Mouse (Mus musculus) right cerebral cortex, adult 2 months (tissue): ENCODE measurements around the gene Grm7.

Experiments
- DNase-seq, 2 experiments: peaks; one replicate each; pipeline ENCODE4 v3.0.0; 2021 to 2022; ENCODE audit warnings: low spot score in 2 of 2

Grm7 gene

DNA sequence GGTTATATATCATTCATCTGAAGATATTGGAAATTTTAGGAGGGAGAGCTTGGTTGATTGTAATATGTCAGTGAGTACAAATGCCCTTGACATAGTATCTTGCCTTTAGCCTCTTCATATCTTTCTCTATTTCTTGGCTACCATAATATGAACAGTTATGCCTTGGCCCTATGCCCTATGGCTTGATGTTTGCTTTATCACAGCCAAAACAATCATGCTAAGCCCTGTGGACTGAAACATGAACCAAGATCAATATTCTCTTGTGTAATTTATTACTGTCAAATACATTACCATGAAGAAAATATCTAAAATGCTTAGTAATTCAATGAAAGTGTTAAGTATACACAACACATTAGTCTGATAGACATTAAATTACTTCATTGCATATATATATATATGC lies 222.9 kb downstream of the Grm7 start:
- no peak for DNase-seq

DNA sequence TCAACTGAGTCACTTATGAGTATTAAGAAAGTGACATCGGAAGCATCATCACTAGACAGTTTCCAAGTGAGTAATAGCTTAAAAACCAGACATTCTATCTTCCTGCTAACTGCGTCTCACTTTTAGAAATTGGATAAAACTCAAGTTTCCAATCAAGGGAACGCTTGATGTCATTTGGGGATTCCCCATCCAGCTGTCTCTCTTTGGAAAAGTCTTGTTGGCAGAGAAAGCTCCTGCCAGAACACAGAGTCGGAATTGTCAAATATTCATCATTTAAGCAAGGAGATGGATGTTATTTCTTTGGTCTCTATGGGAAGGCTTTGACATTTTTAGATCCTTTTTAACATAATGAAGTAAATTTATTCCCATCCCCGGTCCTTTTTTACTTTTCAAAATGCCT lies 336.6 kb downstream of the Grm7 start:
- no peak for DNase-seq

DNA sequence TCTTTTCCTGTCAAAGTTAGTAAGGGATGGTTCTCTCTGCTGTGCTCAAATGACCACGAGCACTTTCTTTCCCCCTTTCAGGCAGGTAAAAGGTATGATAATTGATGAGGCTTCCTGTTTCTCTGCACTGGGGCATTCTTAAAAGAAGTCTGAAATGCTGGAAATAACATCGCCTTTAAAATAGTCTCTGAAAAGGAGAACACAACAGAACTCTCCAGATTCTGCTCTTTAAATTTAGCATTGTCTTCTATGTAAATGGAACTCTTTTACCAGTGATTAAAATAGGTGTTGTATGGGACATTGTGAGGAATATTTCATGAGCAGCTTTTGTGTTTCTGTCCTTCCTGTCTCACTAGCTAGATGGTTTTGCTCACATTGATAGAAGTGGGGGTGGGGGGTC lies 393.7 kb downstream of the Grm7 start:
- DNase-seq = no peak

DNA sequence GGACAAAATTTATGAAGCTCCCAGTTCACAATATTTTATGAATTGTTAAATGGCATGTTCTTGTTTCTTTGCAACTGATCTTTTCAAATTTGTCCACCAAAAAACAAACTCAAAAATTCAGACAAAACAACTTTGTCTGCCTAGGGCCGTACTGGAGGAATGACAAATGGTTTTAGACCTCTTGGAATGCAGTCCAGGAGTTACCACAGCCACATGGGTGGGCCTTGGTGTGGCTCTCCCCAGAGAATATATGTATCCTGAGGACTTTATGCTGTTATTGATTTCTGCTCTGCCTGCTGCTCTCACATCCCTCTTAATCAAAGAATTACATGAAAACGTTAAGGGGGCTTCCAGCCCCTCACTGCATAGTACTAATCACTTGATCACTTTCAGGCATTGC lies 400.5 kb downstream of the Grm7 start:
- no peak for DNase-seq

DNA sequence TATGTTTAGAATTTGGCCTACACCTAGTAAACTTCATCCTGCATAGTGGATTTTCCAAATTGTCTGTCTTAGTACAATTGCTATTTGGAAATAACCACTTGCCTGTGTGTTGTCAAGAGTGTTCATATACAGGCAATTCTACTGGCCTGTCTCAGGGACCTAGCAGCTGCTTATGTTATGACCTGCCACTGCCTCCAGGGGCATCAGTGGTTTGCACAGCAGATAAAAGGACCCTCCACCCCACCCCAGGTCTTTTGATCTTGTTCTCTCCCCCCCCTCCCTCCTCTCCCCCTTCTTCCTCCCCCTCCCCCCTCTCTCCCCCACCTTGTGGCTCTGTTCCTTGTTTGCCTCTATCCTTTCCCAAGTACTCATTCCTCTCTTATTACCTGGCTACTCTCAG lies 403.9 kb downstream of the Grm7 start:
- no peak for DNase-seq

DNA sequence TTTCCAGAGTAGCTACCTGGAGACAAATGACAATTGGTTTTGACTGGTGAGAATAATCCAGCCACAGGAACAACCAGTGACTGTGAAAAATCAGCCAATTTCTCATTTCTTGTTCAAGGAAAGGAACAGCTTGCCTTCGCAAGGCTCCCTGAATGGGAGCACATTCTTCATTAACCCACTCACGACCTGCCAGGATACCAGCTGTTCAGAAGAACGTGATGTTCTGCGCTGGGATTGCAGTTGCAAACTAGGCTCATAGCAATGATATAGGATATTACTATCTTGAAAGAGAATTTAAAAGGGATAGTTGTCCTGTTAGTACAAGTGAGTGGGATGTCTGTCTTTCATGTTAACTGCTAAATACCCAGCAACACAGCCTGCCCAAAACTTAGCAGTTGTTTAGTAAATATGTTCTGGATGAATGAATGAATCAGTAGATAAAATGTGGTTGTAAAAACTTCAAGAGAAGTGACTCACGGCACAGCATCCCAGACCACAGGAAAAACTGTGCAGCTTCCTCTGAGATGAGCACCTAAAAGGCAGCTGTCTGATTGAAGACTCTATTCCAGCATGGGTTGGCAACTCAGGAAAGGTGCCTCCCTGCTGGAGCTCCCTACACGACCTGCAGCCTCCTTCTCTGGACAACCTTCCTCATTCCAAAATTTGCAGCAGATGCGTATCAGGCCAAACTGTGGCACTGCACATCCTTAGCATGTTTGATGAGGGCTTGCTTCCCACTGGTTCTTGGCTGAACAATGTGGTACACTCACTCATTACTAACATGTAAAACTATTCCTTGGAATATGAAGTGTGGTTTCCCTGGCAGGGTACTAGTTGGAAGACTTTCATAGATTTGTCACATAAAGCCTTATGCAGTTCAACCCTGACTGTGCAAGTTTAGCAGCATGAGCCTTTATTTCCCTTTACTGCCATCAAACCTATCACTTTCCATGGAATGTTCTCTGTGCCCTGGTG lies 408.9 kb downstream of the Grm7 start:
- peak; percentile 55 to 61 for DNase-seq

DNA sequence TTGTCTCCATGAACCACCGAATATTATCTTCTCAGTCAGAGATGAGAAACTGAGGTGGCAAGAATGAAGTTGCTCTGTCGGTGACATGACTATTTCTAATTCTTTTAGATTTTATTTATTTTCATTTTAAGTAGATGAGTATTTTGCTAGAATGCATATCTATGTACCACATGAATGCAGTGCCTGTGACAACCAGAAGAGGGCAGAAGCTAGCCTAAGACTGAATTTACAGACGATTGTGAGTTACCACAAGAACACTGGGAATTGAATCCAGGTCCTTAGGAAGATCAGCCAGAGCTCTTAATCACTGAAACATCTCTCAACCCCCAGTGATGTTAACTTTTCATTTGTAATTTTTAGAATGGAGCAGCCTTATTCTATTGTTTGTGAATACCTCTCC lies 412.4 kb downstream of the Grm7 start:
- DNase-seq = no peak

DNA sequence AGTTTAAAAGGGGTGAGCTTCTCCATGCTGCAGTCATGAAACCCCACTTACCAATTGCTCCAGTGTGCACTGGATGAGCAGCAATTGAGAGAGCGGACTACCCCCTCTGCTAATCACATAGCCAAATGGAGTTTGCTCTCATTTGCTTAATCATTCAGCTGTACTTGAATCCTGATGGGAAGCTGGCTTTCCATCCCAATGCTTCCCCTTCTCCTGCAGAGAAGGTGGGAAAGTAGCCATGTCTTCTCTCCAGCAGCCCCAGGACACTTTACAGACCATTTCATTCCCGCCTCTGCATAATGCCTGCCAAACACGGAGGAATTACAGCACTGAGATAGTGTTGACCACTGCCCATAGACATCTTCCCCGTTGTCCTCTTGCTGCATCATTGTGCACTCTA lies 414.6 kb downstream of the Grm7 start:
- no peak for DNase-seq

DNA sequence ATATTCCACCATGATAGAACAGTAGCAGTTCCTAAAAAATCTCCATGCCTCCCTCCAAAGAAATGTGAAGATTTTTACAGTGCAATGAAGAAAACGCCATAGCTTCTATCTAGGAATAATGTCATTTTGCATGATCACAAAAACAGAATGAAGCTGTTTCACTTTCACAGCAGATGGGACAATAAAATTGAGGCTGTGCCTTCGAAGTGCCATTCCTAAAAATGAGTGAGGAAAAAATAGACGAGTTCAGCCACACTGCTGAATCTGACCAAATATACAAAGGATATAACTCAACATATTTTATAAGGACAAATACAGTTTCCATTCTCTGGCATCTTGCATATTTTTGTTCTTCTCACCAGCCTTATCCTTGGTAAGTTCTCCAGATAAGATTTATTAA lies 439.2 kb downstream of the Grm7 start:
- no peak for DNase-seq

DNA sequence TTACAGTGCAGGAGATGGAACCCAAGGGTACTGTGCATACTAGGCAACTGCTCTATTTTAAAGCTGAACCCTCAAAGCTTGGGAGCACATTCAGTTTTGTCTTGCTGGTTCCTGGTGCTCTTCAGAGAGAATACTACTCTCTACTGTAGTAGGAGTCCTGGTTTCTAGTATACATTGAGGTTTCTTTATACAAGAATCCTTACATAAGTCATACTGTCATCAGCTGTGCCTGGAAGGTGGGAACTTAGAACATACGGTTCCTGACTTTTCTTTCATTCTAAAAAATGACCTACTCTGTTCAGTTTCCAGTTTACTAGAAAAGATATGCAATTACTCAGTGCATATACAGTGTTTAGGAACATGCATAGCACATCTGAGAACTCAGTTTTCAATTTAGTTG lies 449.4 kb downstream of the Grm7 start:
- no peak for DNase-seq

DNA sequence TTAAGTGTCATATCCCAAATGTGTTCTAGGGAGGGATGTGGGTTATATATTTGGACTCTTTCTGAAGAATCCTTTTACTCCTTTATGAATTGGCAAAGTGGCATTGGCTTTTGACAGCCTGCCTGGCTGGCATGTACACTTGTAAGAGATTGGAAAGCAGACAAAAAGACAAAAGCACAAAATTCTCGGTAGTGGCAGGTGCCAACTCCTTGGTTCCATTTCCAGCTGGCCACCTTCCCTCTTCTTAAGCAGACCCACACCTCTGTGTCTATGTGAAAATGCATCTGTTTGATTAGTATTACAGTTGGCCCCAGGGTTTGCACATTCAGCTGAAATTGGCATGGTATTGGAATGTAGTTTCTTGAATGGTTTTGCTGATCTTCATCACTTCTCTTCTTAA lies 460.1 kb downstream of the Grm7 start:
- DNase-seq = no peak

DNA sequence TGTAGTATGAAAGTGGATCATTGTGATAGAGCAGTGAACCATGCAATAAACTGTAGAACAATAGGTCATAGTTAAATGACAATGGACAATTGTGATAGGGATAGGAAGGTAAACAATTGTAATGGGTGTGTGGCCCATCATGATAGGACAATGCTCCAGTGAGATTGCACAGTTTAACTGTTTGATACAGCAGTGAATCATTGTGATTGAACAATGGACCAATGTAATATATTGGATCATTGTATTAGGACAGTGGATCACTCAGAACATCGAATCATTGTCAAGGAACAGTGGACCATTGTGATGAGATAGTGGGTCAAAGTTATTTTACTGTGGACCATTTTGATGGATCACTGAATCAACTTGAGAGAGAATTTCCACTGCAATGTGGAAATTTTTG lies 515.7 kb downstream of the Grm7 start:
- DNase-seq = no peak

DNA sequence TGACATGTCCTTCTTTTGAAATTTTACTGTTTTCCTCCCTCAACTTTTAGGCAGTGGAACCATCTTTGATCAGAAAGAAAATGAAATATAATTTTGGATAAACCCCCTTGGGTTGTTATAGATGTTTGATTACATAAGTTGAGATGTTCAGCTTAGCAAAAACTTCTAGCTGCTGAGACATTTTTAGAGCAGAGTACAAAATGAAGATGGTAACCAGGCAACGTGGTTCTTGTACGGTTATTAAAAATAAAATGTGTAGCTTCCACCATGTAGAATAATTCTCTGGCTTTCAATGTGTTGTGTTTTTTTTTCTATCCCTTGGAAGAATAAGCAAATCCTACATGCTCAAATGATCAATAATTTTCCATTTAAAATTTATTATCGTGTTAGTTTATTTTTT lies 550.0 kb downstream of the Grm7 start:
- DNase-seq = no peak

DNA sequence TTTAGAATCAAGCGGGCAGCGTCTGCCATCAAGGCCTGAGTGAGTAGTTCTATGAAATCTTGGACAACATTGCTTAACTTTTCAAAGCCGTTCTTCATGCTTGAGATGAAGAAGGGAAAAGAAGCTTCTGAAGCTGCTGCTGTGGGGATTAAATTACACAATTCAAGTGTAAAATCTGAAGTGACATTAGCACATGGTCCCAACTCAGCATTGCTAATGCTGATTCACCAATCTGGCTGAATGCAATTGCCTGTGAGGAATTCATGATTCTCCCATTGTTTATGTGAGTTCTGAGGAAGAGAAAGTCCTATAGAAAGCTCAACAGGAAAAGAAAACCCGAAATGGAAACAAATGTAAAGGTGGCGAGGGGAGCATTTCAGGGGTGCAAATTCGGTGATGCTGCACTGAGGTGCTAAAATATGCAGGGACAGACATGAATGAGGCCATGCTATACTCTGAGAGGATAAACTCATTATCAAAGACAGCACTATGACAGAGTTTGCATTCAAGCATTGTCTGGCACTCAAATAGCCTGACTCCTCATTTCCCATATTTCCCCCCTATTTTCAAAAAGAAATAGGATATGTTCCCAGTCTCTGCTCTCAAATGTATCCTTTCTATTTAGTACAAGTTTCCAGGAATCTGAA lies 575.8 kb downstream of the Grm7 start:
- DNase-seq = no peak

DNA sequence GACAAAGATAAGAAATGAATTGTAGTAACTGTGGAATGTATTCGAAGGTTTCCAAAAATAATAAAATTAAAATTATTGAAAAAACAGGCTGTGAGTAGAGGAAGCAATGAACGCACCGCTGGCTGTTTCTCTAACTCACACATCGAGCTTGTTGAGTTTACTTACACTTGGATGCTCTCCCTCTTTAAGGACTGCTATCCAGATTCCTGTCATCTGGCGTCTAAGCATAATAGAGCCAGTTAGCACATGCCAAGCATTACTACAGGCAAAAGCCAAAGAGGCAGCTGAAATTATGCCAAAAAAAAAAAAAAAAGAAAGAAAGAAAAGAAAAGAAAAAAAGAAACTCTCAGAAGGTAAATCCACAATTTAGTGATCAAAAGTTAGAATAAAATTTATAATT lies 609.8 kb downstream of the Grm7 start:
- DNase-seq = no peak

DNA sequence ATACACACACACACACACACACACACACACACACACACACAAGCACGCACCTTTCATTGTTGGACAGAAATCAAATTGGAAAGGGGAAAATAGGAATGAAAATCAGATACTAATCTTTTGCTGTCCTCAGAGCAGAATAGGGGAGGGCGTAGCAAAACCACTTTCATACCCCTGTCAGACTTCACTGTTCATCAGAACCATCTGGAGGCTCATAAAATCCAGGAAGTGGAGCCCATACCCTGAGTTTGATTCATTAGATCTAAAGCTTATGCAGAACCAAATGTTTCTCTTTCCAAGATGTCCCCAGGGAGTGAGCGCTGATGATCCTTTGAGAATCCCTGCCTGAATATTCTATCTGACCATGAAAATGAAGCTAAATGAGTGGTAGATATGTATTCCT lies 611.6 kb downstream of the Grm7 start:
- no peak for DNase-seq

DNA sequence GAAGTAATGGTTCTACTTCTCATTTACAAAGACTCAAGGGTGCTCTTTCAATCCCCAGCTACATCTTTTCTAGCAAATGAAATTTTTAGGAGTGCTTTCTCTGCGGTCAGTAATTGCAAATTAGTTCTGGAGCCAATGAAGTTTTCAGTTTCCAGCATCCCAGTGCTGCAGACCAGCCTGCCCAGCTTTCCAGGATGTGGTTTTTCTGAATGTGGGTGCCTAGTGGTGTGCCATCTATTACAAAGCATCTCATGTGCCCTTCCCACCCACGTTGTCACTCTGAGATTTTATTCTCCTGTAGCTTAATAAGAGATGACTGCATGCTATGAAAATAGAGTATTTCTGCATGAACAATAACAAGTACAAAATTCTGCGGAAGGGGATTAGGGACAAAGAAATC lies 612.9 kb downstream of the Grm7 start:
- DNase-seq = no peak

DNA sequence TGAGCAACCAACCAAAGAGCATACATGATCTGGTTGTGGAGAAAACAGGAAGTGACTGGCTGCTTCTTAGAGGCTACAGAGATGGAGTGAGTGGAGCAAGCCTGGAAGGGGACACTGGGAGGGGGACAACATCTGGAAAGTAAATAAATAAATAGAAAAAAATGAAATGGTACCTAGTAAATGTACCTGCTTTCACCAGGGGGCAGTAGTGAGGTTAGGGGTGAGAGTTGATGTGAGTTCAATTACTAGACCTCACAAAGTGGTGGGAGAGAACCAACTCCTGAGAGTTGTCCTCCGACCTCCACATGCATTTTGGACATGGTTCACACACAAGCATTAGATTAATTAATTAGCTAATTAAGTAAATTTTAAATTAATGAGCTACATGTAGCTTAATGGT lies 615.8 kb downstream of the Grm7 start:
- DNase-seq = no peak

DNA sequence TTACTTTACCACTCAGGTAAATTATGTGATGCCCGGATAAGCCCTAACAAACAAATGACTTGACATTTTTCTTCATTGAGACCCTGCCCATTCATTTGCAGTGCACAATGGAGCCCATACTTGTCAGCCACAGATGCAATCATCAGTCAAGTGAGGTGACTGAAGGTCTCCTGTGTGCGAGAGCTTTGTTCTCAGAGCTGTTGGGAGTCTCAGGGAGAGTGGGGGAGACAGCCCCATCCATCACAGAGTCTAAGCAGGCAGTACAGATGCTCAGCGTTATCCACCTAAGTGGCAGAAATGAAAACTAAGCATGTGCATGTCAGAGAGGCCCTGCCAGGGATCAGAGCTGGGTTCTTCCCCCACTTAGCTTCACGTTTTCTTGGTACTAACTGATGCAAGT lies 631.3 kb downstream of the Grm7 start:
- no peak for DNase-seq

DNA sequence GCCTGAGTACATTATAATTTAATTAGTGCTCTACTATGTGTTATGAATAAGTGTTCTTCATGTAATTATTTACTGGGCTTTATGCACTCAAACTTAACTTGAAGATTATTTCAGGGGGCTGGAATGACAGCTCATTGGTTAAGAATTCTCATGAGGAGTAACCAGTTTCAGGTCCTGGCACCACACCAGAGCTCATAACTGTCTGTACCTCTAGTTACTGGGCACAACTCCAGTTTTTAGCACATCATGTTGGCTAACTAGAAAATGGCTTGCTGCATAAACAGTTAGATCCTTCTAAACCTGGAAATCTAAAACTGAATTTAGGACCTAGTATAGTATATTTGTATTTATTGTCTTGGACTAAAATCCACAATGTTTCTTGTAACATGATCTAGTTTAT lies 633.1 kb downstream of the Grm7 start:
- DNase-seq = no peak

DNA sequence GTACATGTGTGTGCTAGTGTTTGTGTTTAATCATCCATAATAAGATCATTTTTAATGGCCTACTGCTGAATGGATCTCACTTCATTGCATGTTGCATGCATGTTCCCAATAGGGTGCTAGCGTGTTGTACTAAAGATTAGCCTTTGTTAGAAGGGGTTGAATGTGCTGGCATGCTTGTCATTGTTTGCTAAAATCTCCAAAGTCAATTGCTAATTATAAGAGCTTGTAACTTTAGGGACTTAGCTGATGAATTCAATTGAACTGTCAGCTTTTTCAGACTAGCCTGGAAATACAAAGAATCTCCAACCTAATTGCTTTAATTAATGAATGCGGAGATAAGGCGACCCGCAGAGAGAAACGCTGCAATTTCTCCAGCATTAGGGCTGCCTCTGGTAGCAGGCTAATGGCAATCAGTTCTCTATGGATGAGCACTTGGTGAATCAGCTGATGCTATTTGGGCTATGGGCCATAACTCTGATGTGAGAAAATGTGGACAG lies 648.2 kb downstream of the Grm7 start:
- no peak for DNase-seq

DNA sequence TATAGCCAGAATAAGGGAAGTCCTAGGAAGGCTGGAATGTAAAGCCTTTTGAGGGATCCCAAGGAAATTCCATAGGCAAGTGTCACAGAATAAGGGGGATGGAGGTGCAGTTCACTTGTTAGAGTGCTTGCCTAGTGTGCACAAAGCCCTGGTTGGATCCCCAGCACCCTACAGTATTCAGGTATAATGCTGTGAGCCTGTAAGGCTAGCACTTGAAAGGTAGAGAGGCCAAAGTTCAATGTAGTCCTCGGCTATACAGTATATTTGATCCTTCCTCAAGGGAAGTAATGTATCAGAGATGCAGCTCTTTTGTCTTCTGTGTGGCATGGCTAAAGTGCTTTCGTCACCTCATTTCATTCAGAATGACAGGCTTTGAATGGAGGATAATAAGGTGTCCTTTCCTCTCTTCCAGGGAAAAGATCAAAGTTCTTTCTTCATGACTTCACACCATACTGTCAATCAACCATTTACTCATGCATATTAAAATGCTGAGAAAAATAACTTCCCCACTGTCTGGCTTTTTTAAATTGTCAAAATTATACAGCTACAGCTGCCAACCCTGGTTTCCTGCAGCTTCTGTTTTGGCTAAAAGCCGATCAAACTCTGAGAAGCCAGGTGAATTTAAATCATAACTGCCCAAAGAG lies 658.7 kb downstream of the Grm7 start:
- no peak for DNase-seq

DNA sequence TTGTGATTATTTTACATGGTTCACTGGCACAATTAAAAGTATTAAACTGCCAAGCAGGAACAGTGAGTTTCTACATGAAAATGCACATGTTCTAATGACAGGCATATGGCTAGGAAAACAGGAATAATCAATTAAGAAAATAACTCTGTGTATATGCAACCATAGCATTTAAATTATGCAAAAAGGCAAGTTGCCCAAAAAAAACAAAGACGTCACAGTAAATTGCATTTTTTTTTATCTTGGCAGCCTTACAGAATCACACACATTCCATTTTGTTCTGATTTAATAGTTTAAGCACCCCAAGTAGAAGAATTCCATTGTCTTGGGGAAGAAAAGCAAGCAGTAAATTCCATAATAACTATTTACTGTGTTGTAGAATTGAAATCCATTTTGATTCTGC lies 716.3 kb downstream of the Grm7 start:
- no peak for DNase-seq
